Mouse (Mus musculus) layer of hippocampus, postnatal 25 days (tissue): ENCODE measurements around the gene Trp53bp1. TPM values are rescaled to one million over a fixed set of nuclear protein-coding genes. Genes with fewer than 3 reads are reported as not detected.

Experiments
- DNase-seq, 2 experiments: peaks; one replicate each; pipeline ENCODE4 v3.0.0; 2022; ENCODE audit warnings: mixed read lengths in 2 of 2, low spot score in 1 of 2; ENCODE audit errors: extremely low spot score in 1 of 2
- total RNA-seq, 2 experiments: library from RNA; stranded (reverse); gene quantifications; 2 replicates each; pipeline ENCODE4 v1.2.3; 2021

The Trp53bp1 gene
- total RNA-seq, 2 experiments from 2014 or later = 130 to 154 TPM

GRCm38 (mm10) chr2:121153100-121153499 is 118.1 kb downstream of the Trp53bp1 start:
- DNase-seq = no peak

GRCm38 (mm10) chr2:121149679-121150078 is 121.5 kb downstream of the Trp53bp1 start:
- DNase-seq = no peak

Other genes starting within 250 kb of the Trp53bp1 start
- gene Epb42, start 234.3 kb downstream of the Trp53bp1 start, total RNA-seq = not detected
- gene Tgm5, start 185.6 kb downstream of the Trp53bp1 start, total RNA-seq = not detected
- gene Tgm7, start 161.6 kb downstream of the Trp53bp1 start, total RNA-seq = under 1 TPM; 0.15 to 0.16 TPM
- gene Adal, start 131.0 kb downstream of the Trp53bp1 start, total RNA-seq = 10 to 100 TPM; 17.9 to 19.6 TPM
- gene Lcmt2, start 130.8 kb downstream of the Trp53bp1 start, total RNA-seq = 1 to 10 TPM; 7.7 to 9.2 TPM
- 10 to 100 TPM; 34.8 to 37.8 TPM for gene Tubgcp4, start 100.8 kb downstream of the Trp53bp1 start, total RNA-seq
- gene Zscan29, start 100.3 kb downstream of the Trp53bp1 start, total RNA-seq = 1 to 10 TPM; 6.1 to 6.4 TPM
- gene Map1a, start 18.2 kb upstream of the Trp53bp1 start, total RNA-seq = 100 to 1,000 TPM; 513 to 580 TPM
- gene Ppip5k1, start 84.0 kb upstream of the Trp53bp1 start, total RNA-seq = 100 to 1,000 TPM in 1 of 2 experiments, 10 to 100 TPM in 1; 85.1 to 111 TPM
- 100 to 1,000 TPM; 369 to 418 TPM for gene Ckmt1, start 86.3 kb upstream of the Trp53bp1 start, total RNA-seq
- under 1 TPM; 0.42 to 0.92 TPM for gene Strc, start 115.8 kb upstream of the Trp53bp1 start, total RNA-seq
- 100 to 1,000 TPM; 182 to 206 TPM for gene Pdia3, start 142.4 kb upstream of the Trp53bp1 start, total RNA-seq
- gene Catsper2, start 142.4 kb upstream of the Trp53bp1 start, total RNA-seq = 1 to 10 TPM; 3.4 to 5.9 TPM
- not detected for gene Ell3, start 172.9 kb upstream of the Trp53bp1 start, total RNA-seq
- 100 to 1,000 TPM; 159 to 194 TPM for gene Serf2, start 177.8 kb upstream of the Trp53bp1 start, total RNA-seq
- 10 to 100 TPM; 24.0 to 26.6 TPM for gene Hypk, start 181.9 kb upstream of the Trp53bp1 start, total RNA-seq
- gene Serinc4, start 185.4 kb upstream of the Trp53bp1 start, total RNA-seq = under 1 TPM; 0.63 to 0.64 TPM
- 10 to 100 TPM; 40.9 to 43.9 TPM for gene Mfap1b, start 202.7 kb upstream of the Trp53bp1 start, total RNA-seq
- 10 to 100 TPM; 31.2 to 34.0 TPM for gene Mfap1a, start 235.3 kb upstream of the Trp53bp1 start, total RNA-seq
- 1 to 10 TPM; 3.1 to 3.5 TPM for gene Wdr76, start 235.3 kb upstream of the Trp53bp1 start, total RNA-seq